Mouse (Mus musculus) gastrocnemius, postnatal 36 days (tissue): ENCODE data around the gene Nupl2. TPM values are rescaled to one million over a fixed set of nuclear protein-coding genes. Genes with fewer than 3 reads are reported as not detected.
A peak's percentile ranks its signal among the peaks of the same experiment; 100 is the strongest.

ENCODE experiments used
- DNase-seq, 2 experiments: peaks; one replicate each; pipeline ENCODE4 v3.0.0; 2022
- intact Hi-C: fragments of 180-260 bp; cut with DNase I; formaldehyde crosslinking; loops from one replicate; pipeline ENCODE4 v1.15.1; 2025
- long read RNA-seq, 2 experiments: library from polyadenylated mRNA; stranded (forward); transcript quantifications; one replicate each; pipeline ENCODE4 v2.0.0; 2021
- total RNA-seq, 2 experiments: library from RNA; stranded (reverse); gene quantifications; 2 replicates each; pipeline ENCODE4 v1.2.3; 2021

The Nupl2 gene
- total RNA-seq, result 1 to 10 TPM; 4.2 to 5.7 TPM
- long read RNA-seq, experiment 1, transcript Nupl2-201 (7 exons, 2,914 nt), result major isoform, 6 of 9 reads
- long read RNA-seq, experiment 1, partial matches to known transcripts, result 1 of 9 reads
- long read RNA-seq, experiment 1, other reads (novel, unspliced or antisense), result 1 of 9 reads
- long read RNA-seq, experiment 2, transcript Nupl2-201 (7 exons, 2,914 nt), result major isoform, 5 of 11 reads
- long read RNA-seq, experiment 2, partial matches to known transcripts, result 1 of 11 reads
- long read RNA-seq, experiment 2, other reads (novel, unspliced or antisense), result 5 of 11 reads

GRCm38 (mm10) chr5:24164789-24165445 lies at the start of gene Nupl2:
Gene Nupl2, plus strand, starts transcription at chr5:24164963.
- intact Hi-C loops, result loop anchor here (2.0 kb wide), 1 partner anchor 64 kb away; the partner anchor contains the start of gene Klhl7
- DNase-seq, result peak; percentile 90 to 91

- DNase-seq, result no peak
- intact Hi-C loops, result no loop called here
Measured at GRCm38 (mm10) chr5:24122221-24122620, 42.5 kb upstream of the Nupl2 start.

- no peak for DNase-seq
Measured at GRCm38 (mm10) chr5:24124175-24124574, 40.6 kb upstream of the Nupl2 start.

GRCm38 (mm10) chr5:24124579-24125276 lies 40.0 kb upstream of the Nupl2 start:
- no peak for DNase-seq
- intact Hi-C loops, result no loop called here

More at GRCm38 (mm10) chr5:24124175-24124574, 40.6 kb upstream of the Nupl2 start:
- intact Hi-C loops, result no loop called here

- intact Hi-C loops, result no loop called here
- no peak for DNase-seq
Measured at GRCm38 (mm10) chr5:24125910-24126636, 38.7 kb upstream of the Nupl2 start.

- intact Hi-C loops, result no loop called here
- no peak for DNase-seq
Measured at GRCm38 (mm10) chr5:24126967-24127366, 37.8 kb upstream of the Nupl2 start.

- intact Hi-C loops, result no loop called here
- no peak for DNase-seq
Measured at GRCm38 (mm10) chr5:24146964-24147363, 17.8 kb upstream of the Nupl2 start.

- intact Hi-C loops, result no loop called here
- no peak for DNase-seq
Measured at GRCm38 (mm10) chr5:24152199-24152598, 12.6 kb upstream of the Nupl2 start.

- intact Hi-C loops, result no loop called here
Measured at GRCm38 (mm10) chr5:24156774-24157173, 8.0 kb upstream of the Nupl2 start.

GRCm38 (mm10) chr5:24167263-24167662 lies 2.5 kb downstream of the Nupl2 start:
- DNase-seq, result no peak
- intact Hi-C loops, result no loop called here

More at GRCm38 (mm10) chr5:24156774-24157173, 8.0 kb upstream of the Nupl2 start:
- DNase-seq, result no peak

GRCm38 (mm10) chr5:24169881-24170280 lies 5.1 kb downstream of the Nupl2 start:
- intact Hi-C loops, result no loop called here

GRCm38 (mm10) chr5:24172092-24172491 lies 7.3 kb downstream of the Nupl2 start:
- intact Hi-C loops, result no loop called here
- no peak for DNase-seq

More at GRCm38 (mm10) chr5:24169881-24170280, 5.1 kb downstream of the Nupl2 start:
- no peak for DNase-seq

GRCm38 (mm10) chr5:24181514-24182295 lies 16.9 kb downstream of the Nupl2 start:
- DNase-seq, result no peak
- intact Hi-C loops, result no loop called here

- no peak for DNase-seq
- intact Hi-C loops, result no loop called here
Measured at GRCm38 (mm10) chr5:24182296-24182734, 17.6 kb downstream of the Nupl2 start.

- intact Hi-C loops, result no loop called here
- DNase-seq, result no peak
Measured at GRCm38 (mm10) chr5:24183096-24183495, 18.3 kb downstream of the Nupl2 start.

- no peak for DNase-seq
- intact Hi-C loops, result no loop called here
Measured at GRCm38 (mm10) chr5:24184011-24184410, 19.2 kb downstream of the Nupl2 start.

- DNase-seq, result no peak
Measured at GRCm38 (mm10) chr5:24188476-24188875, 23.7 kb downstream of the Nupl2 start.

GRCm38 (mm10) chr5:24191821-24192220 lies 27.1 kb downstream of the Nupl2 start:
- no peak for DNase-seq
- intact Hi-C loops, result no loop called here

More at GRCm38 (mm10) chr5:24188476-24188875, 23.7 kb downstream of the Nupl2 start:
- intact Hi-C loops, result no loop called here

GRCm38 (mm10) chr5:24201006-24201405 lies 36.2 kb downstream of the Nupl2 start:
- DNase-seq, result no peak
- intact Hi-C loops, result no loop called here

GRCm38 (mm10) chr5:24202492-24202891 lies 37.7 kb downstream of the Nupl2 start:
- intact Hi-C loops, result no loop called here
- no peak for DNase-seq
